Mouse (Mus musculus) liver, embryonic 14.5 days (tissue): ENCODE measurements around the gene Traf2. TPM values are rescaled to one million over a fixed set of nuclear protein-coding genes. Genes with fewer than 3 reads are reported as not detected.

ENCODE experiments used
- ATAC-seq: fragments of 200-750 bp; cut with Nextera tagmentation; 2 replicates; pipeline ENCODE4 v1.8.0; 2017; ENCODE audit warnings: moderate number of reproducible peaks, mild to moderate bottlenecking, moderate library complexity; ENCODE audit not compliant: insufficient read depth
- DNase-seq, 3 experiments: peaks; one replicate each; pipeline ENCODE4 v3.0.0-alpha.2; 2012 to 2013; ENCODE audit warnings: low read depth in 3 of 3, low spot score in 3 of 3
- H3K27ac ChIP-seq: fragments of 300-500 bp; sonication (generic); 2 replicates; pipeline ENCODE4 v1.5.1; 2014; ENCODE audit warnings: moderate library complexity, mild to moderate bottlenecking, control low read depth, inconsistent platforms
- H3K27me3 ChIP-seq: fragments of 300-500 bp; sonication (generic); 2 replicates; pipeline ENCODE4 v1.6.1; 2014; ENCODE audit warnings: mild to moderate bottlenecking, low read length, moderate library complexity; ENCODE audit not compliant: control insufficient read depth, insufficient read depth
- H3K36me3 ChIP-seq: fragments of 300-500 bp; sonication (generic); replicated peaks from 2 replicates; pipeline ENCODE4 v1.6.1; 2014; ENCODE audit warnings: low read depth; ENCODE audit not compliant: control insufficient read depth, insufficient read depth
- H3K4me1 ChIP-seq, 2 experiments: fragments of 200-500 bp in 1 of 2; fragments of 300-500 bp in 1 of 2; sonication (generic) in 1 of 2; replicated peaks; 2 replicates each; pipeline ENCODE4 v1.6.1; 2012 to 2014; ENCODE audit warnings: antibody characterized with exemption in 1 of 2, inconsistent platforms in 1 of 2, low read length in 1 of 2; ENCODE audit not compliant: control insufficient read depth in 2 of 2, insufficient read depth in 2 of 2
- H3K4me2 ChIP-seq: fragments of 300-500 bp; sonication (generic); 2 replicates; pipeline ENCODE4 v1.6.1; 2014; ENCODE audit warnings: low read depth, mild to moderate bottlenecking, control low read depth, moderate library complexity
- H3K4me3 ChIP-seq, 2 experiments: fragments of 200-500 bp in 1 of 2; fragments of 300-500 bp in 1 of 2; sonication (generic) in 1 of 2; 2 replicates each; pipeline ENCODE4 v1.5.1; 2012 to 2014; ENCODE audit warnings: low read depth in 2 of 2, low read length in 2 of 2, mild to moderate bottlenecking in 2 of 2, control low read depth in 1 of 2, inconsistent platforms in 1 of 2, moderate library complexity in 1 of 2; ENCODE audit not compliant: insufficient read depth in 1 of 2
- H3K9ac ChIP-seq: fragments of 300-500 bp; sonication (generic); replicated peaks from 2 replicates; pipeline ENCODE4 v1.6.1; 2014; ENCODE audit warnings: mild to moderate bottlenecking, control low read depth, moderate library complexity
- H3K9me3 ChIP-seq: fragments of 300-500 bp; sonication (generic); 2 replicates; pipeline ENCODE4 v1.6.1; 2016; ENCODE audit warnings: low read length, mixed read lengths; ENCODE audit not compliant: control insufficient read depth
- CTCF ChIP-seq: IDR thresholded peaks from 2 replicates; pipeline ENCODE4 v1.5.1; 2016; ENCODE audit warnings: antibody characterized with exemption, low read depth, control low read depth
- EP300 ChIP-seq: IDR thresholded peaks from 2 replicates; pipeline ENCODE4 v1.6.1; 2016; ENCODE audit warnings: antibody characterized with exemption, low read depth
- WGBS: fragments of 180-500 bp; shearing (Covaris S2); extraction: QIAGEN DNeasy Blood & Tissue Kit; methylation state at CpG from one replicate; pipeline ENCODE4 v1.1.7; 2014; ENCODE audit not compliant: insufficient replicate concordance; 5-methylcytosine and 5-hydroxymethylcytosine counted together
- polyA plus RNA-seq, 2 experiments: library from polyadenylated mRNA; depleted of rRNA in 1 of 2; stranded (reverse) in 1 of 2; unstranded in 1 of 2; fragments of >200 nt; fragmentation: Nextera tagmentation in 1 of 2; extraction: Ambion mirVana in 1 of 2; gene quantifications; 2 replicates each; pipeline versions ENCODE4 v1.2.1 to v1.2.3; 2012 to 2014

The Traf2 gene
- polyA plus RNA-seq, 2 experiments: 5.9 to 12.3 TPM

DNA sequence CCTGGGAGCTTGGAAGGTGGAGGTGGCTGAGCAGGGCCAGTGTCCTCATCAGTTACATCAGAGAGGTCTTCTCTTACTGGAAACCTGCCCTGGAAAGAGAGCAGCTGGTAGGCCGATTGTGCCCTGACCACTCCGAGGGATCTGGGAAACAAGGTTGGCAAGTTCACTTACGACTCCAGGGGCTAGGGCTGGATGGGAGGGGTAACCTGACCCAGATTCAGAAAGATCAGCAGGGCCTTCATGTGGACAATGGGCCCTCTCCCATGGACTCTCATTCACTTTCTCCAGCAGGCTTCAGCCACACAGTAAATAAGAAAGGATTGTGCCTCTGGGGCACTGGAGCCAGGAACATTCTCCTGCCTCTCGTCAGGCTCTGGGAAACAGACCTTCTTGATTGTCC, 38.1 kb upstream of the Traf2 start:
- H3K4me3 ChIP-seq: no peak overlapping the region
- 81% methylated on average over 4 of the region's 4 CpGs for WGBS
- H3K36me3 ChIP-seq: peaks cover 7% of the 10 kb centered on the region
- ATAC-seq (no peak), DNase-seq (no peak)
- no peak overlapping the region for H3K4me2 ChIP-seq
- H3K4me1 ChIP-seq: 0 out of 4 replicates have a peak, but pooled peaks cover 0 to 2% of the 10 kb centered on the region in 2 experiments
- no peaks in the 10 kb centered on the region for H3K9me3 ChIP-seq
- peaks cover 13% of the 10 kb centered on the region for H3K27me3 ChIP-seq
- no peak overlapping the region for H3K27ac ChIP-seq
- TF ChIP-seq CTCF: no peak
- H3K9ac ChIP-seq: no peak overlapping the region

DNA sequence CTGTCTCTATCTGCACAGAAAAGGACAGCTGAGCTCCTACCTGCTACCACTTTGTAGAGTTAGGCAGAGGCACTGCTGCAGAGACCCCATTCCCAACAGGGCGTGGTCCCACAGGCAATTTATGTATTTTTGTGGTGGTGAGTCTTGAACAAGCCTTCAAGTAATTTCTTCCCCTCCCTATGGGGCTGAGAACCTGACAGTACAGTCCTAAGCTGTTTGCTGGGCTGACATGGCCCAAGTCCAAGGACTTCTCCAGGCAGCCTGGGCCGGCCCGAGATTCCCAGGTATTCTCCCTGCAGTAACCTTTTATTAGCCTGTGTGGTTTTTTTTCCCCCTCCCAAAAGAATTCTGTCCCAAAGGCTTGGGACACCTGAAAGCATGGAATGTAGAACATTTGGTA, 37.4 kb upstream of the Traf2 start:
- Histone ChIP-seq H3K27ac (no peak overlapping the region), H3K9ac (no peak overlapping the region), H3K27me3 (peaks cover 20% of the 10 kb centered on the region), H3K9me3 (no peaks in the 10 kb centered on the region), H3K4me1 (0 out of 4 replicates have a peak, but pooled peaks cover 0 to 2% of the 10 kb centered on the region in 2 experiments), H3K4me3 (no peak overlapping the region), H3K4me2 (no peak overlapping the region), H3K36me3 (peaks cover 7% of the 10 kb centered on the region)
- no peak for TF ChIP-seq CTCF
- no peak for TF ChIP-seq EP300
- ATAC-seq (no peak), DNase-seq (no peak)
- WGBS: 80% methylated on average over 3 of the region's 3 CpGs

GRCm38 (mm10) chr2:25583571-25583970, 36.8 kb upstream of the Traf2 start:
- H3K4me2 ChIP-seq: no peak overlapping the region
- peaks cover 7% of the 10 kb centered on the region for H3K36me3 ChIP-seq
- no peak overlapping the region for H3K9ac ChIP-seq
- H3K9me3 ChIP-seq: no peaks in the 10 kb centered on the region
- TF ChIP-seq CTCF (no peak), EP300 (no peak)
- 0 out of 4 replicates have a peak, but pooled peaks cover 0 to 2% of the 10 kb centered on the region in 2 experiments for H3K4me1 ChIP-seq
- WGBS: 58% methylated on average over 4 of the region's 4 CpGs
- ATAC-seq: no peak
- no peak overlapping the region for H3K4me3 ChIP-seq
- H3K27ac ChIP-seq: no peak overlapping the region
- DNase-seq: no peak
- peaks cover 26% of the 10 kb centered on the region for H3K27me3 ChIP-seq

GRCm38 (mm10) chr2:25583120-25583481, 36.4 kb upstream of the Traf2 start:
- 64% methylated on average over 6 of the region's 6 CpGs for WGBS

GRCm38 (mm10) chr2:25582466-25583119, 35.9 kb upstream of the Traf2 start:
- no peak overlapping the region for H3K9ac ChIP-seq
- ATAC-seq: no peak

More at GRCm38 (mm10) chr2:25583120-25583481, 36.4 kb upstream of the Traf2 start:
- H3K9me3 ChIP-seq: no peaks in the 10 kb centered on the region
- H3K27ac ChIP-seq: no peak overlapping the region
- H3K4me1 ChIP-seq: 0 out of 4 replicates have a peak, but pooled peaks cover 0 to 2% of the 10 kb centered on the region in 2 experiments
- peaks cover 7% of the 10 kb centered on the region for H3K36me3 ChIP-seq
- H3K9ac ChIP-seq: no peak overlapping the region
- TF ChIP-seq EP300: no peak
- TF ChIP-seq CTCF: no peak
- no peak for DNase-seq
- peaks cover 30% of the 10 kb centered on the region for H3K27me3 ChIP-seq
- ATAC-seq: no peak
- H3K4me3 ChIP-seq: no peak overlapping the region
- no peak overlapping the region for H3K4me2 ChIP-seq

More at GRCm38 (mm10) chr2:25582466-25583119, 35.9 kb upstream of the Traf2 start:
- no peak overlapping the region for H3K27ac ChIP-seq
- no peak overlapping the region for H3K4me3 ChIP-seq
- H3K9me3 ChIP-seq: no peaks in the 10 kb centered on the region
- TF ChIP-seq CTCF: no peak
- TF ChIP-seq EP300: no peak
- H3K27me3 ChIP-seq: peaks cover 36% of the 10 kb centered on the region
- no peak for DNase-seq
- 37% methylated on average over 12 of the region's 12 CpGs for WGBS
- no peak overlapping the region for H3K4me2 ChIP-seq
- peaks cover 7% of the 10 kb centered on the region for H3K36me3 ChIP-seq
- H3K4me1 ChIP-seq: 0 out of 4 replicates have a peak, but pooled peaks cover 0 to 2% of the 10 kb centered on the region in 2 experiments
